Mouse (Mus musculus): Measurements from ENCODE around the gene Cldn13.
"Not testable (repeated sequence)": the region's sequence is repeated elsewhere in the genome, so short reads cannot be mapped to it uniquely, and the experiment has no call there.

Cldn13 gene

DNA sequence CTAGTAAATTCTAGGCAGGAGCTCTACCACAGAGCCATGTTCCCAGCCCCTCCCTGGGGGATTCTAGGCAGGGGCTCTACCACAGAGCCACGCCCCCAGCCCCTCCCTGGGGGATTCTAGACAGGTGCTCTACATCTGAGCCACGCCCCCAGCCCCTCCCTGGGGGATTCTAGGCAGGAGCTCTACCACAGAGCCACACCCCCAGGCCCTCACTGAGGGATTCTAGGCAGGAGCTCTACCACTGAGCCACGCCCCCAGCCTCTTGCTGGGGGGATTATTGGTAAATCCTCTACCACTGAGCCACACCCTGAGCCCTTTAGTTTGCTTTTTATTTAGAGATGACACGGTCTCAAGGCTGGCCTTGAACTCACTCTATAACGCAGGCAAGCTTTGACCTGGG lies 18.4 kb upstream of the Cldn13 start:
- not testable (repeated sequence) for DNase-seq

DNA sequence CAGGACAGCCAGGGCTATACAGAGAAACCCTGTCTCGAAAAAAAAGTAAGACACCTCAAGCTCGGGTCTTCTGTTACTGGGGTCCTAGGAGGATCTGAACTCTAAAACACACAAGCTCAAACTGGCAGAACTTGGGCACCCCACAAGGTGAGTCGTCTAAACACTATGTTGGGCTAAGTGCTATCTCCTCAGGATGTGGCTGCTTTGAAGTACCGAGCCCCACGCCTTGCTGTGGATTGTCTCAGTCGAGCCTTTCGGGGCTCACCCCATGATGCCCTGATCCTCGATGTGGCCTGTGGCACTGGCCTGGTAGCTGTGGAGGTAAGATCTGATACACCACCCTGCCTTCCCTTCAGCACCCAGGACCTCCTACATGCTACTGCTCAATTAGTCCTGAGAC lies 18.0 kb upstream of the Cldn13 start:
- DNase-seq: no peak

DNA sequence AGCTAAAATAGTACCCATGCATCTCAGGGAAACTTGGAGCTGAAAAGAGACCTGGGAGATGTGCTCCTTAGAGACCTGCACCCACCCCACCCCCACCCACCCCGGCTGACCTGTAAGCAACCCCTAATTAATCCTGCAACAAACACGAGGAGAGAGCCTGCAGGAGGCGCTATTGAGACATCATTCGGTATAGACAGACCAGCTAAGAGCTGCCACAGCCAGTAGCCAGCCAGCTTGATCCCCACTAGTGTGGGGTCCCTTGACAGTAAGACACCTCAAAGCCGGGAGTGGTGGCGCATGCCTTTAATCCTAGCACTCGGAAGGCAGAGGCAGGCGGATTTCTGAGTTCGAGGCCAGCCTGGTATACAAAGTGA lies 17.6 kb upstream of the Cldn13 start:
- DNase-seq: peak; percentile 57

GRCm38 (mm10) chr5:134932179-134932902 lies 17.0 kb upstream of the Cldn13 start, which contains the start of gene Mettl27:
Gene Mettl27, plus strand, starts transcription at chr5:134932368.
- peak; percentile 69 to 73 for DNase-seq

- DNase-seq: no peak
Measured at GRCm38 (mm10) chr5:134929988-134930387, 14.7 kb upstream of the Cldn13 start.

- no peak for DNase-seq
Measured at GRCm38 (mm10) chr5:134926726-134927125, 11.4 kb upstream of the Cldn13 start.

GRCm38 (mm10) chr5:134923141-134923540 lies 7.8 kb upstream of the Cldn13 start:
- DNase-seq: no peak

GRCm38 (mm10) chr5:134921106-134921505 lies 5.8 kb upstream of the Cldn13 start:
- DNase-seq: no peak

- peak; percentile 16 to 19 for DNase-seq
Measured at GRCm38 (mm10) chr5:134920106-134920687, 4.9 kb upstream of the Cldn13 start.

GRCm38 (mm10) chr5:134919097-134919496 lies 3.8 kb upstream of the Cldn13 start:
- no peak for DNase-seq

DNA sequence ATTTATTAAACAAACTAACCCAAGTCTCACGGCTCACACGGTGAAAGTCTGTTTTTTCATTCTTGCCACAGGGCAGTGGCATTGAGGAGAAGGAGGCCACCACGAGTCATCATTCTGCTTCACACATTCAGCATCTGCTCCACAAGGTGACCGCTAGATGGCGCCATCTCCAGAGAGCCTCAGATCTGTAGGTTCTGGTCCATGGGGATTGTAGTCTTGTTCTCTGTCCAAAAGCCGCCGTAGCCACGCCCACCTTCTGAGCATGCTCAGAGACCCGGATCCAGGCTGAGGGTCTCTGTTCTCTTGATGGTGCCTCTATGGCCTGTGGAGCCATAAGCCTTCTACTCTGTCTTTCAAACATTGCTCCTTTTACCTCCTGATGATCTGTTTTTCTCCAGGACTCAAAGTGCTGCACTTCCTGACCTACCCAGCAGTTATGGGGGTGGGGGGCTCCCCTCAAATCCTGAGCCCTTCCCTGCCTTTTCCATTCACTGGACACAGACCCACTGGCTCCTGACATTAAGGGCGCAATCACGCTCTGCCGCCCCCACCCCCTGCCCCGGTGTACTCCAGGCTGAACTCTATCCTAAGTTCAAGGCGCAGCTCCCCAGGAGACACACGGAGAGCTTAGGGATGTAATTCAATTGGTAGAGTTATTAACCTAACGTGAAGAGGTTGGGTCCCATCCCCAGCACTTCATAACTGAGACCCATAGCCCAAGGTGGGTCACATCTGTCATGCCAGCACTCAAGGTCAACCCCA lies 2.9 kb upstream of the Cldn13 start:
- DNase-seq: peak; percentile 37 to 38

DNA sequence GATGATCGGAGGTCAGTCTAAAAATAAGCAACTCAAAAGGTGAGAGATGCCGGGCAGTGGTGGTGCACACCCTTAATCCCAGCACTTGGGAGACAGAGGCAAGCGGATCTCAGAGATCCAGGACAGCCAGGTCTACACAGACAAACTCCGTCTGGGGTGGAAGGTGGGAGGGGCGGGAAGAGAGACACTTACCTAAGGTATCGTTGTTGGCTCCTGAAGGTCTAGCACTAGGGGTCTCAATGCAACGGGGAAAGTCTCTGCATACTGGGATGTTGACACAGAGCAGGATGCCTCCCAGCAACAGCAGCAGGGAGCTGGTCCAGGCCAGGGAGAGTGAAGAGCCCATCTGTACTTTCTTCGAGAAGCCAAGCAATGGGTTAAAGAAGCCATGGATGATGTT lies 816 bp downstream of the Cldn13 start:
- DNase-seq: no peak

DNA sequence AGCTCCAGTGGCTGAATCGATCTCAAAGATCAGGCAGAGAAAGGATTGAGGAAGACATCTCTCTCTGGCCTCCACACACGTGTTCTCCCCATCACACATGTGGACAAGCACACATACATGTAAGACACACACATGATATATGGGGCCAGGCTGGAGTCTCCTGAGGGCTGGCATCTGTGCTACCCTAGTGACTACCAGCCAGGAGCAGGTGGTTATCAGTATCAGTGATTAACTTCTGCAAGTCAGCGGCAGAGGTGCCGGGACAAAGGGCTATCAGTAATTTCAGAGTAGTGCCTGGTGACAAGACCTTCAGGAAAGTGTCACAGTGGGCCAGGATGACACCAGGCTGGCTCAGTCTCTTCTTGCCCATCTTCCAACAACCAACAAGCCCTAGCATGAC lies 1.6 kb downstream of the Cldn13 start:
- no peak for DNase-seq

GRCm38 (mm10) chr5:134913352-134913751 lies 2.0 kb downstream of the Cldn13 start:
- DNase-seq: no peak

GRCm38 (mm10) chr5:134911901-134912300 lies 3.4 kb downstream of the Cldn13 start:
- no peak for DNase-seq

DNA sequence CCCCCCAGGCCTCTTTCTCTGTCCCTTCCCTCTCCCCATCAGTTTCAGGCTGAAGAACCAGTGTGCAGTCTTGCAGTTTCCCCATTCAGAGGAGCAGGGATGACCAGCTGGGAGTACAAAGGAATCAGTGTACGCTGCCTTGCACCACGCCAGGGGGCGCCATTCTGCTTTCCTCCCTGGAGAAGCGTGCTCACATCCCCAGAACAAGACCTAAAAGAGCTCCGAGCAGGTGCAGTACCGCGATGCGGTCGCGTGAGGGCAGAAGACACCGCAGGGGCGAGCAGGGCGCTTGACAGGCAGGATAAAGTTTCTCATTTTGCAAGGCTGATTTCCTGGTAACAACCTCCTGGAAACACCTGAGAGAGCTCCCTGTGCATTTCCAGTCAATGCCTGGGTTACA lies 8.2 kb downstream of the Cldn13 start:
- DNase-seq: peak; percentile 93 to 94

- DNase-seq: no peak
Measured at GRCm38 (mm10) chr5:134906633-134907032, 8.7 kb downstream of the Cldn13 start, which contains the start of gene Tmem270. Gene Tmem270, minus strand, starts transcription at chr5:134906733.

DNA sequence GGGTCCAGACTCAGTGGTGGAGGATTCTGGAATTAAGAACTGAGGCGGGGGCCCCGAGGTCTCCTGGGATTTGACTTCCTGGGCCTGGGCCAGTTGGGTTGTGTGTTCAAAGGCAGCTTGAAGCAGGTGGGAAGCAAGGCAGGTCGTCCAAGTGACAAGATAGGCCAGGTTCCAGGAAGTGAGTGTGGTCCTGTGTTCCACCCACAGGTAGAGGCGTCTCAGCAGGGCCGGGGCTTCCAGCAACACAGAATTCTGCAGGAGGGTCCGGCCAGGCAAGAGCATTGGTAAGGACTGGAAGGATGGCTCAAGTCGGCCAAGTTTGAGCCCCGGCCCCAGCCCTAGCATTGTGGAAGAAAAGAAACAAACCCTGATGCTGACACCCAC lies 13.7 kb downstream of the Cldn13 start:
- no peak for DNase-seq

DNA sequence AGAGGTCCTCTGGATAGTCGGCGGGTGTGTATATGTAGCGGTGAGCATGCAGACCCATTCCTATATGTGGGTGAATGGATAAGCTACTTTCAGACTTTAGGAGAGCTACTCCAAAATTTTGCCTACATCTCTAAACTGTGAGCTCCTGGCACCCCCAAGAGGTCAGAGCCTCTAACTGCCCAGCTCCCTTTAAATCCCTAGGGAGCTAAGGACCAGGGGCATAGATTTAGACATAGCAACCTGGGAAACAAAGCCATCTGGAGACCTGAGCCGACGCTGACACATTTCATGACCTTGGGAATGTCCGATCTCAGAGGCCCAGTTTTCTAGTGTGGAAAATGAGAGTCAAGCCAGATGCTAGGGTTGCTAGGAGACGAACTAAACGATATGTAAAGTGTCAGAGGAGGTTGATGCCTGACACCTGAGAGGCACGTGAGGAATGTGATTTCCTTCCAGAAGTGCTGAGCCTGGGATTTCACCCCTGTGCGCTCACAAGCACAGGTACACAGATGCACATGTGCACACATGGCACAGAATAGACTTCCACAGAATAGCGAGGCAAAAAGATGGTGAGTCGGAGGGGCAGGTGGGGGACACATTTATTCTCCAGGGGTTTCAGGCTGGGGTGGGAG lies 14.2 kb downstream of the Cldn13 start:
- peak; percentile 34 to 35 for DNase-seq

DNA sequence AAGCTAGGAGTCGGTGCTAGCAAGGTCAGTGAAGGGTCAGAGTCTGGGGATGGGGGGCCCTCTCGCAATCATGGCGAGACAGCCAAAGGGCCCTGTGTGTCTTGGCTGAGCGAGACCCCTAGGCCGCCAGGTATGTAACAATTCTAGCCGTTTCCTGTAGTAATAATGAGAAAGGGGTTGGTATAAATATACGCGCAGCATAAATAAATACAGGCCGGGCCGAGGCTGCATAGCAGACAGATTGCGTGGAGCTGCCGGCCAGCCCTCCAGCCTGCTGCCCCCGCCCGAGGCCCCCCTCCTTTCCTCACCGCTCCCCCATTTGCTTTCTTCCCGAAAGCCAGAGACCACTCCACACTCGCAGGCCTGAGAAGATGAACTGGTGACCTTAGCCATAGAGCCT lies 17.7 kb downstream of the Cldn13 start:
- no peak for DNase-seq

DNA sequence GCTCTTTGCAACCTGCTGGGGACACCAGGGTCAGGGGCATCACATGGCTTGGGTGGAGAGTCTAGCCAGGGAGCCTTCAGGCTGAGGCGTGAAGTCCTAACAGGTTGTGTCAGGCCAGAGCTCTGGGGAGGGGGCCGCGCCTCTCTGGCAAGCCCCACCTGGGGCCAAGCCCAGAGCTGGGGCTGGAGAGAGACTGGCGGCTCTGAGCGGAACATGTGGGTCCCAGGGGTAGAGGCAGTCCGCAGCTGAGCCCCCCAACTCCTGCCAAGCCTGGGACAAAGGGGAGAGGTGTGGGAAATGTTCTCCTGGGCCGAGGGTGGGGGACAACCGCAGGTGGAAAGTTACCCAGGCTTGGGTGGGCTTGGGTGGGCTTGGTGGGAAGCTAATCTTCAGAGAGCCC lies 18.4 kb downstream of the Cldn13 start:
- DNase-seq: no peak

- no peak for DNase-seq
Measured at GRCm38 (mm10) chr5:134895291-134895690, 20.0 kb downstream of the Cldn13 start.

GRCm38 (mm10) chr5:134892717-134893116 lies 22.6 kb downstream of the Cldn13 start:
- DNase-seq: no peak
